Mouse (Mus musculus): Measurements from ENCODE around the gene Sytl1. TPM values are rescaled to one million over a fixed set of nuclear protein-coding genes. Genes with fewer than 3 reads are reported as not detected.

Gene Sytl1
- total RNA-seq, 2 experiments from 2014 or later = not detected

- Histone ChIP-seq H3K27ac (no peak overlapping the region), H3K4me3 (no peak overlapping the region)
- TF ChIP-seq CTCF (IDR thresholded peaks at IDR 0.05) = no peak
- intact Hi-C loops (cut with DNase I) = no loop called here
- DNase-seq = peak; percentile 20
Measured at GRCm38 (mm10) chr4:133292901-133293843, 30.3 kb upstream of the Sytl1 start.

GRCm38 (mm10) chr4:133292405-133292804 is 29.5 kb upstream of the Sytl1 start:
- Histone ChIP-seq H3K27ac (no peak overlapping the region), H3K4me3 (no peak overlapping the region)
- TF ChIP-seq CTCF (IDR thresholded peaks at IDR 0.05) = no peak
- peak; percentile 6 for DNase-seq
- intact Hi-C loops (cut with DNase I) = no loop called here

- H3K27ac ChIP-seq = no peak overlapping the region
- intact Hi-C loops (cut with DNase I) = no loop called here
- TF ChIP-seq CTCF (IDR thresholded peaks at IDR 0.05) = no peak
- DNase-seq = no peak
- no peak overlapping the region for H3K4me3 ChIP-seq
Measured at GRCm38 (mm10) chr4:133291255-133291654, 28.3 kb upstream of the Sytl1 start.

GRCm38 (mm10) chr4:133286476-133287077 is 23.7 kb upstream of the Sytl1 start:
- Histone ChIP-seq H3K4me3 (no peak overlapping the region), H3K27ac (no peak overlapping the region)
- peak; percentile 10 for DNase-seq
- intact Hi-C loops (cut with DNase I) = no loop called here
- no peak for TF ChIP-seq CTCF (IDR thresholded peaks at IDR 0.05)

- no peak overlapping the region for H3K4me3 ChIP-seq
- peak; percentile 4 for DNase-seq
- no peak for TF ChIP-seq CTCF (IDR thresholded peaks at IDR 0.05)
- H3K27ac ChIP-seq = no peak overlapping the region
- intact Hi-C loops (cut with DNase I) = no loop called here
Measured at GRCm38 (mm10) chr4:133285950-133286349, 23.0 kb upstream of the Sytl1 start.

GRCm38 (mm10) chr4:133285299-133285698 is 22.4 kb upstream of the Sytl1 start:
- intact Hi-C loops (cut with DNase I) = no loop called here
- DNase-seq = peak; percentile 1
- H3K27ac ChIP-seq = no peak overlapping the region
- H3K4me3 ChIP-seq = no peak overlapping the region
- no peak for TF ChIP-seq CTCF (IDR thresholded peaks at IDR 0.05)

- DNase-seq = peak; percentile 6
- Histone ChIP-seq H3K27ac (no peak overlapping the region), H3K4me3 (no peak overlapping the region)
- TF ChIP-seq CTCF (IDR thresholded peaks at IDR 0.05) = no peak
- intact Hi-C loops (cut with DNase I) = no loop called here
Measured at GRCm38 (mm10) chr4:133282656-133283055, 19.7 kb upstream of the Sytl1 start.

- intact Hi-C loops (cut with DNase I) = no loop called here
- peak; percentile 13 for DNase-seq
- Histone ChIP-seq H3K4me3 (no peak overlapping the region), H3K27ac (no peak overlapping the region)
- TF ChIP-seq CTCF (IDR thresholded peaks at IDR 0.05) = no peak
Measured at GRCm38 (mm10) chr4:133281951-133282481, 19.1 kb upstream of the Sytl1 start.

- intact Hi-C loops (cut with DNase I) = no loop called here
- DNase-seq = no peak
- no peak overlapping the region for H3K4me3 ChIP-seq
- no peak for TF ChIP-seq CTCF (IDR thresholded peaks at IDR 0.05)
- H3K27ac ChIP-seq = no peak overlapping the region
Measured at GRCm38 (mm10) chr4:133281513-133281912, 18.6 kb upstream of the Sytl1 start.

- DNase-seq = peak; percentile 6
- intact Hi-C loops (cut with DNase I) = no loop called here
- H3K27ac ChIP-seq = peak overlapping the region; percentile 95
- no peak for TF ChIP-seq CTCF (IDR thresholded peaks at IDR 0.05)
- peak overlapping the region; percentile 81 for H3K4me3 ChIP-seq
Measured at GRCm38 (mm10) chr4:133278482-133278881, 15.6 kb upstream of the Sytl1 start.

GRCm38 (mm10) chr4:133278067-133278466 is 15.2 kb upstream of the Sytl1 start:
- no peak for TF ChIP-seq CTCF (IDR thresholded peaks at IDR 0.05)
- Histone ChIP-seq H3K27ac (peak overlapping the region; percentile 95), H3K4me3 (peak overlapping the region; percentile 81)
- intact Hi-C loops (cut with DNase I) = no loop called here
- DNase-seq = peak; percentile 18

- intact Hi-C loops (cut with DNase I) = no loop called here
- TF ChIP-seq CTCF (IDR thresholded peaks at IDR 0.05) = no peak
- Histone ChIP-seq H3K4me3 (peak within 1 kb of the TSS; percentile 81), H3K27ac (peak within 1 kb of the TSS; percentile 95)
- peak; percentile 97 for DNase-seq
Measured at GRCm38 (mm10) chr4:133277104-133278026, 14.5 kb upstream of the Sytl1 start, which contains the start of gene Tmem222. TSS of gene Tmem222 (minus strand) at chr4:133277792.

Data from gastrocnemius, adult 2 months (tissue).